Mouse (Mus musculus) heart, adult 2 months (tissue): Measurements from ENCODE around the gene Sgip1. TPM values are rescaled to one million over a fixed set of nuclear protein-coding genes. Genes with fewer than 3 reads are reported as not detected.

Experiments
- DNase-seq, 2 experiments: peaks; one replicate each; pipeline ENCODE4 v3.0.0; 2021
- H3K27ac ChIP-seq: fragments of 200-600 bp; 2 replicates; pipeline ENCODE4 v1.8.1; 2022
- H3K27me3 ChIP-seq: fragments of 200-500 bp; 2 replicates; pipeline ENCODE4 v1.6.1; 2012; ENCODE audit warnings: mild to moderate bottlenecking, low read length, inconsistent platforms, mixed read lengths; ENCODE audit not compliant: control insufficient read depth, insufficient read depth
- H3K36me3 ChIP-seq: fragments of 200-500 bp; 2 replicates; pipeline ENCODE4 v1.6.1; 2012; ENCODE audit warnings: low read length, inconsistent platforms; ENCODE audit not compliant: control insufficient read depth, insufficient read depth
- H3K4me1 ChIP-seq: fragments of 200-500 bp; 2 replicates; pipeline ENCODE4 v1.6.1; 2011; ENCODE audit warnings: low read length; ENCODE audit not compliant: control insufficient read depth, insufficient read depth
- H3K4me3 ChIP-seq: fragments of 200-600 bp; 2 replicates; pipeline ENCODE4 v1.8.1; 2022
- H3K79me2 ChIP-seq: fragments of 200-500 bp; replicated peaks from 2 replicates; pipeline ENCODE4 v1.6.1; 2012; ENCODE audit warnings: mild to moderate bottlenecking, inconsistent platforms, low read length, moderate library complexity, mixed read lengths; ENCODE audit not compliant: control insufficient read depth, insufficient read depth
- H3K9ac ChIP-seq: fragments of 200-500 bp; 2 replicates; pipeline ENCODE4 v1.6.1; 2012; ENCODE audit warnings: low read depth, mild to moderate bottlenecking, control low read depth, inconsistent platforms, low read length, mixed read lengths
- CTCF ChIP-seq: fragments of 200-600 bp; IDR thresholded peaks from 2 replicates; pipeline ENCODE4 v1.8.1; 2022; ENCODE audit warnings: antibody characterized with exemption, mild to moderate bottlenecking, moderate library complexity
- EP300 ChIP-seq: fragments of 200-500 bp; IDR thresholded peaks from 2 replicates; pipeline ENCODE4 v1.6.1; 2011; ENCODE audit warnings: low read depth, low read length, control low read depth; ENCODE audit not compliant: insufficient read depth
- POLR2A ChIP-seq: fragments of 200-500 bp; IDR thresholded peaks from 2 replicates; pipeline ENCODE4 v1.6.1; 2011; ENCODE audit warnings: mild to moderate bottlenecking, low read depth, low read length, control low read depth; ENCODE audit not compliant: insufficient read depth
- WGBS: fragments of 180-500 bp; shearing (Covaris S2); methylation state at CpG from one replicate; pipeline ENCODE4 v1.1.7; 2018; 5-methylcytosine and 5-hydroxymethylcytosine counted together
- intact Hi-C: fragments of 180-260 bp; cut with DNase I; formaldehyde crosslinking; loops from one replicate; pipeline ENCODE4 v1.15.1; 2025
- polyA plus RNA-seq: library from polyadenylated mRNA; depleted of rRNA; stranded (reverse); fragments of >200 nt; gene quantifications from 2 replicates; pipeline ENCODE4 v1.2.3, GENCODE M21; 2012
- total RNA-seq, 2 experiments: library from RNA; stranded (reverse); gene quantifications; 2 replicates each; pipeline ENCODE4 v1.2.3; 2021

Sgip1 gene
- total and polyA plus RNA-seq, 3 experiments = 0.57 to 2.0 (median 1.7) TPM

DNA sequence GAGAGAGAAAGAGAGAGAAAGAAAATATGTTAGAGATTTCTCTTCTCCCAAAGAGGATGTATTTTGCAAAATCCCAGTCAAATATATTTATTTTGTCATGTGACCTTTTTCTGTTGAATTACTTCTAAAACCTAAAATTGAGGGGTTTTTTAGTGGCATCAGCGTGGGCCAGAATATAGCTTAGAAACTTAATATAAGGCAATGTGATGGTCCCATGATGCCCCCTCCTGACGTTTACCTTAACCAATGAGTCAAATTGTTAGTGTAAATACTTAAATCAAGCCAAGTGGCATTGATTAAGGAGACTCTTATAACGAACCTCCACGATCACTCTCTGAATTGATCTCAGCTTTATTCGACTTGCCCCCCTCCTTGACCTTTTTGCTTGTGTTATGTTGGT lies 233.1 kb downstream of the Sgip1 start:
- intact Hi-C loops = no loop called here
- H3K4me1 ChIP-seq = no peaks in the 10 kb centered on the region

DNA sequence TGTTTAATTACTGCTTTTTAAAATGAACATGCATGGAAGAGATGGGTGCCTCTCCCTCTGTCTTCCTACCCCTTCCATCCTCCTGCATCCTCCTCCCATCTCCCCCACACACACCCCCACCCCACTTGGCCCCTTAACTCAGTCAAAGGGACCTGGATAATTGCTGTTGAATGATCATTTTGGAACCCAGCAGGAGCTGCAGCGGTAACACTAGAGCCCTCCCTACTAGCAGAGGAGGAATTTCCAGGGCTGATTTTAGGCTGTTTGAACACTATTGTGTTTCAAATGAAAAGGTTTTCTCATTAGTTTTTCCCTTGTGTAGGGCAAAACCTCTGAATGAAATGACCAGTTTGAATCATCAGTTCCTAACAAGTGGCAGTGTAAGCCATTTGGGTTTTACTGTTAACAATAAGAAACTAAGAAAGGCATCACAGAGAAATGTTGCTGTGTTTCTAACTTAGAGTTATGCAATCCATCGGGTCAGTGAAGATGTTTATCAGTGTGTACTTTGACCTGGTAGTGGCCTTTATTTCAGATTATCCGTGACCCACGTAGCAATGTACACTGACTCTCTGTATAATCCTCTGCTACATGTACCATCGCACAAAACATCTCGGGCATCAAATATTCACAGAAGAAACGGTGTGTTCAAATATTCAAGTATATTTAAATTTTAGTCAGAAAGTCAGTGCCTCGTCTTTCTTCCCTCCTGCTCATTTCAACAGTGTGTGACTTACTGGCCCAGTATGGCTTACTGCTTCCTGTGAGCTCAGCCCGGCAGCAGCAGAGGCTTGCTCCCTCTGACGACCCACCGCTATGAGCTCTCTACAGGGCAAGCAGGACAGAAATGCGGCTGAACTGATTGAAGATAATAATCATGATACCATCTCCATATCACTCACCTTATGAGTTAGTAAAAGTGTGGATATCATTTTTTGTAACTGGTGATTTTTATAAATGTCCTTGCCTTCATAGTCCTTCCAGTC lies 235.5 kb downstream of the Sgip1 start:
- Histone ChIP-seq H3K9ac (no peak overlapping the region), H3K79me2 (no peaks in the 10 kb centered on the region), H3K4me1 (no peaks in the 10 kb centered on the region), H3K36me3 (no peaks in the 10 kb centered on the region), H3K4me3 (no peak overlapping the region), H3K27ac (no peak overlapping the region), H3K27me3 (0 out of 2 replicates have a peak, but pooled peaks cover 1% of the 10 kb centered on the region)
- DNase-seq = no peak
- TF ChIP-seq POLR2A (no peak), CTCF (no peak), EP300 (no peak)
- intact Hi-C loops = no loop called here
- WGBS = 72% methylated on average over 12 of the region's 12 CpGs

More for the DNA sequence above, 233.1 kb downstream of the Sgip1 start:
- H3K27me3 ChIP-seq = 0 out of 2 replicates have a peak, but pooled peaks cover 1% of the 10 kb centered on the region
- no peak overlapping the region for H3K4me3 ChIP-seq
- no peaks in the 10 kb centered on the region for H3K36me3 ChIP-seq
- TF ChIP-seq CTCF (no peak), EP300 (no peak), POLR2A (no peak)
- no peak overlapping the region for H3K9ac ChIP-seq
- WGBS = 67% methylated on average over 5 of the region's 5 CpGs
- no peak for DNase-seq
- H3K79me2 ChIP-seq = no peaks in the 10 kb centered on the region
- no peak overlapping the region for H3K27ac ChIP-seq

DNA sequence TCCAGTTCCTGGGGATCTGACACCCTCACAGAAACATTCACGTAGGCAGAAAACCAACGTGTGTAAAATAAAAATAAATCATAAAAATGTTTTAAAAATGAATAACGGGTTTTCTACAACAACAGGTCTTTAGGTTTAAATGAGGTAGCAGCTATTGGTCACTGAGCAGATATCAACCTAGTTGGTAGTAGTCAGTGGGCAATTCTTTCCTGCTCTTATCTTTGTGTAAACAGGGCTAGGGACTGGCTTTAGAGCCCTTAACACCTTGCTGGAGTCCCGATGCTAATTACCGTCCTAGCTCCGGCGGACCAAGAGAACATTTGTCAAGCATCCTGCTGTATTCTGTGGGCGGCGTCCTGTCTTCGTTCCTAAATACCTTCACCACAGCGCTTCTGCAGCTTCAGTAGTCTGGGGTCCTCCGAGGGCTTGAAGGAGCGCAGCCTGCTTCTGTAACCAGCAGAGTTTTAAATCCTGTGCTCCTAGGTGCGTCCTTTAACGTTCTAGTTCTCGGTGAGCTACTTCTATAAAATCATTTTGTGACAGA lies 236.8 kb downstream of the Sgip1 start:
- H3K36me3 ChIP-seq = no peaks in the 10 kb centered on the region
- H3K79me2 ChIP-seq = no peaks in the 10 kb centered on the region
- no peak overlapping the region for H3K9ac ChIP-seq
- TF ChIP-seq CTCF = no peak
- TF ChIP-seq EP300 = no peak
- TF ChIP-seq POLR2A = no peak
- no peak for DNase-seq
- H3K4me3 ChIP-seq = no peak overlapping the region
- 0 out of 2 replicates have a peak, but pooled peaks cover 1% of the 10 kb centered on the region for H3K27me3 ChIP-seq
- H3K27ac ChIP-seq = no peak overlapping the region
- intact Hi-C loops = no loop called here
- WGBS = 18% methylated on average over 16 of the region's 16 CpGs
- no peaks in the 10 kb centered on the region for H3K4me1 ChIP-seq

DNA sequence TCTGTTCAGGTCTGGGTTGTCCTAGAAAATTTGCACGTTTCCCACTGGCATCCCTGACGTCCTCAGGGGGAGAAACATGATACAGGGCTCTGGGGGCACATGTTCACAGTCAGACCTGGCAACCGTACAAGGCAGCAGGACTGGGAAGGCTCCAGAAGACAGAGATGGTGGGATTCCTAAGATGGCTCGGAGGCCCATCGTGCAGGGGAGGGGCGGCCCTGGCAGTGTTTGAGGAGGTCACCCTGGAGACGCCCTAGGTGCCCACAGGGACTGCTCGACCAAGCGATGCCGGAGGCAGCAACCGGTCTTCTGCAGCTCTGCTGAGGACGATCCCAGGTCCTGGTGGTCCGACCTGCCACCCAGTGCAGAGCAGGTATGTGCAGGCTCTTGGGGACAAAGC lies 237.3 kb downstream of the Sgip1 start, which contains the start of gene Tctex1d1:
Gene Tctex1d1, plus strand, starts transcription at position 167 of the 400 bp plus-strand sequence.
- Histone ChIP-seq H3K27me3 (0 out of 2 replicates have a peak, but pooled peaks cover 1% of the 10 kb centered on the region), H3K27ac (no peak within 1 kb of the TSS), H3K79me2 (no peaks in the 10 kb centered on the region), H3K36me3 (no peaks in the 10 kb centered on the region), H3K4me1 (no peaks in the 10 kb centered on the region), H3K9ac (no peak within 1 kb of the TSS), H3K4me3 (no peak within 1 kb of the TSS)
- DNase-seq = peak; percentile 3 to 23
- WGBS = 3% methylated on average over 13 of the region's 13 CpGs
- intact Hi-C loops = no loop called here
- TF ChIP-seq POLR2A (no peak), CTCF (no peak), EP300 (no peak)

DNA sequence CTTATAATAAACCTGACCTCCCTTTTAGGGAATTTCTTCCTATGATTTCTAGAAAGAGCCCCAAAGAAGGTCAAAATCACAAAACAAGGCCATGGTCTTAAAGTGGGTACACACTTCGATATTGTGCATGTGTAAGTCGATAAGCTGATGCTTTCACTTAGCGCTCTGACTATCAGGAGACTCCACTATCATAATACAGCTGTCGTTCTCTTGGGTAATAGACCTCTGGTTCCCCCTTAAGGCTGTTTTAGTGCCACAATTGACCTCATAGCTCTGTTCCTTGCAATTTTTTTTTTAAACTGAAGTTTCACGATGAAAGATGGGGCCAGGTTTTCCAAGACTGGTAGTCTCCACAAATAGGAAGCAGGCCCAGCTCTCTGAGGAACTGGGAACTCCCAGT lies 238.3 kb downstream of the Sgip1 start:
- no peak overlapping the region for H3K9ac ChIP-seq
- intact Hi-C loops = no loop called here
- DNase-seq = no peak
- H3K27ac ChIP-seq = no peak overlapping the region
- H3K36me3 ChIP-seq = no peaks in the 10 kb centered on the region
- TF ChIP-seq CTCF (0 out of 2 replicates have a peak, but pooled peaks have one; percentile 2), POLR2A (no peak)
- no peaks in the 10 kb centered on the region for H3K79me2 ChIP-seq
- no peak overlapping the region for H3K4me3 ChIP-seq
- 0 out of 2 replicates have a peak, but pooled peaks cover 1% of the 10 kb centered on the region for H3K27me3 ChIP-seq
- no peaks in the 10 kb centered on the region for H3K4me1 ChIP-seq
- WGBS = 35% methylated on average over 5 of the region's 5 CpGs

DNA sequence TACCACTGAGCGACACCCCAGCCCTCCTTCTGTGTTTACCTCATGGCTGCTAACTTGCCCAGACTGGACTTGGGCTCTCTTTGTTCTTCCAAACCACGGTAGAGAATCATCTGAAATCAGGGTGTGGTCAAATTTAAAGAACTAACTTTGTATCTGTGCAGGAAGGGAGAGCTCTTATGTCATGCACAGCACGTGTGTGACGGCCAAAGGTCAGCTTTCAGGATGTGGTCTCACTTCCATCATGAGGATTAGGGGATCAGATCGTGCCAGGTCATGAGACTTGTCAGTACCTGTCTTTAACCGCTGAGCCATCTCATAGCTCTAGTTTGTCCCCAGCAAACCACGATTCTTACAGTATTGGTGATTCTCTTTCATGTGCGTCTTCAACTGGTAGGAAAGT lies 240.6 kb downstream of the Sgip1 start:
- Histone ChIP-seq H3K79me2 (no peaks in the 10 kb centered on the region), H3K4me1 (no peaks in the 10 kb centered on the region), H3K36me3 (no peaks in the 10 kb centered on the region), H3K27ac (no peak overlapping the region), H3K4me3 (no peak overlapping the region), H3K27me3 (0 out of 2 replicates have a peak, but pooled peaks cover 1% of the 10 kb centered on the region), H3K9ac (no peak overlapping the region)
- intact Hi-C loops = no loop called here
- no peak for DNase-seq
- TF ChIP-seq CTCF = no peak
- no peak for TF ChIP-seq EP300
- no peak for TF ChIP-seq POLR2A
- WGBS = 67% methylated on average over 8 of the region's 8 CpGs
